20 mouse cellular contexts compared by ENCODE assay signal in the genomic region with DNA sequence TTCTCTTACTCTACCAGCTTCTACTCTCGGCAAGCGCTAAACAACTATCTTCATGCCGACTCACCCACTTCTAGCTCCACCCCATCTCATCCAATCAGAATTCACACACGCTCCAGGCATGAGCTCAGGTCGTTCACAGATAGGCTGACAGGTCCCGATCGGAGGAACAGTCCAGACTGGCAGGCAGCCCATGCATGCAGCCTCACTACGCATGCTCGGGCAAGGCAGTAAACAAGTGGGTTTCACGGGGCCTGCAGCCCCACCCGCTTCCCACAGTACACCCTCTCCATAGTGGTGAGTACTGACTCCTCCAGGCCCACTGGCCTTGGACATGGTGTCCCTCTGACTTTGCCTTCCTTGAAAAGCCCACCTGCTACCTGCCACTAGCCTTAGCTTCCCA.
DNase-seq lines count a peak whose midpoint lies in the region; ATAC-seq lines count a peak whose summit lies in the region.
"Had no signal": no experiment of that assay in that cellular context is flagged by ENCODE, and none has a peak within 500 bp of the region (broad histone marks: within the 10 kb centered on the region; RNA-seq: fewer than 3 reads in every experiment).

No protein-coding gene starts in this region.

- H3K27me3 ChIP-seq in midbrain, embryonic 15.5 days (replicated peaks) = no peaks in the 10 kb centered on the region
- H3K27me3 ChIP-seq: forebrain, embryonic 15.5 days; hindbrain, embryonic 15.5 days; intestine, embryonic 15.5 days; limb, embryonic 13.5 days; liver, embryonic 13.5 days; lung, embryonic 15.5 days; Patski had no signal

- H3K4me1 ChIP-seq in midbrain, embryonic 15.5 days = no peaks in the 10 kb centered on the region
- H3K4me1 ChIP-seq: forebrain, embryonic 15.5 days; hindbrain, embryonic 15.5 days; intestine, embryonic 15.5 days; limb, embryonic 13.5 days; liver, embryonic 13.5 days; lung, embryonic 15.5 days had no signal

- H3K4me2 ChIP-seq in midbrain, embryonic 15.5 days = no peak overlapping the region
- H3K4me2 ChIP-seq: forebrain, embryonic 15.5 days; hindbrain, embryonic 15.5 days; intestine, embryonic 15.5 days; limb, embryonic 13.5 days; liver, embryonic 13.5 days; lung, embryonic 15.5 days had no signal

- no peak overlapping the region for H3K4me3 ChIP-seq in midbrain, embryonic 15.5 days
- H3K4me3 ChIP-seq: forebrain, embryonic 15.5 days; hindbrain, embryonic 15.5 days; intestine, embryonic 15.5 days; limb, embryonic 13.5 days; liver, embryonic 13.5 days; lung, embryonic 15.5 days had no signal

- H3K9me3 ChIP-seq in midbrain, embryonic 15.5 days = 0 out of 2 replicates have a peak, but pooled peaks cover 2% of the 10 kb centered on the region
- H3K9me3 ChIP-seq: forebrain, embryonic 15.5 days; hindbrain, embryonic 15.5 days; intestine, embryonic 15.5 days; liver, embryonic 13.5 days; lung, embryonic 15.5 days had no signal

- H3K36me3 ChIP-seq in midbrain, embryonic 15.5 days (replicated peaks) = no peaks in the 10 kb centered on the region
- H3K36me3 ChIP-seq: forebrain, embryonic 15.5 days; hindbrain, embryonic 15.5 days; intestine, embryonic 15.5 days; limb, embryonic 13.5 days; liver, embryonic 13.5 days; lung, embryonic 15.5 days had no signal

- no peak overlapping the region for H3K9ac ChIP-seq in midbrain, embryonic 15.5 days
- H3K9ac ChIP-seq: forebrain, embryonic 15.5 days; hindbrain, embryonic 15.5 days; intestine, embryonic 15.5 days; limb, embryonic 13.5 days; liver, embryonic 13.5 days; lung, embryonic 15.5 days had no signal

- intact Hi-C loops in heart, postnatal 10 days (cut with DNase I) = no loop called here

- peak; percentile 13 for DNase-seq in gastrocnemius, postnatal 10 days
- DNase-seq in gastrocnemius, postnatal 4 days (ENCODE audit: low spot score in 2 of 2) = no peak
- DNase-seq in lung, postnatal 10 days = peak; percentile 57
- DNase-seq in lung, postnatal 14 days = no peak
- peak; percentile 65 to 74 for DNase-seq in heart, postnatal 10 days
- DNase-seq in testis, postnatal 10 days (ENCODE audit: low spot score) = peak; percentile 40
- no peak for DNase-seq in layer of hippocampus, postnatal 10 days (ENCODE audit: low spot score in 2 of 2)
- DNase-seq: adrenal gland, adult 8-10 months; cerebellum, adult 9-11 months; liver, embryonic 13.5 days; retina, postnatal 1 day; thymus, postnatal 4 days had no signal

- 90% methylated on average over 11 of the region's 11 CpGs for WGBS in midbrain, embryonic 15.5 days

- no peak for ATAC-seq in midbrain, embryonic 15.5 days (replicated peaks)
- ATAC-seq: CD4-positive, CD25-positive, alpha-beta regulatory T cell, adult 4 months; forebrain, embryonic 15.5 days; intestine, embryonic 15.5 days; Patski had no signal

- no peak overlapping the region for H3K27ac ChIP-seq in midbrain, embryonic 15.5 days
- H3K27ac ChIP-seq: forebrain, embryonic 15.5 days; hindbrain, embryonic 15.5 days; intestine, embryonic 15.5 days; limb, embryonic 13.5 days; liver, embryonic 13.5 days; lung, embryonic 15.5 days had no signal

Comparison
In these comparisons a context has a peak if more than half of its experiments do, and no peak if none do; other contexts are left out.
1. DNase-seq: peak in gastrocnemius, postnatal 10 days (single experiment), lung, postnatal 10 days (single experiment), heart, postnatal 10 days (2 of 2) and testis, postnatal 10 days (single experiment); none in gastrocnemius, postnatal 4 days (0 of 2), lung, postnatal 14 days (single experiment) and layer of hippocampus, postnatal 10 days (0 of 2).